Mouse (Mus musculus) small intestine, adult 2 months (tissue): ENCODE results near the gene Mal.

Experiments
- CTCF ChIP-seq: fragments of 200-500 bp; IDR thresholded peaks from 2 replicates; pipeline ENCODE4 v1.5.1; 2012; ENCODE audit warnings: low read depth, mild to moderate bottlenecking, control low read depth, inconsistent platforms, low read length, moderate library complexity, mixed read lengths; ENCODE audit not compliant: insufficient replicate concordance, insufficient read length; ENCODE audit errors: extremely low read depth
- POLR2A ChIP-seq: fragments of 200-500 bp; IDR thresholded peaks from 2 replicates; pipeline ENCODE4 v1.6.1; 2012; ENCODE audit warnings: low read depth, mild to moderate bottlenecking, control low read depth, inconsistent platforms, low read length, moderate library complexity

DNA sequence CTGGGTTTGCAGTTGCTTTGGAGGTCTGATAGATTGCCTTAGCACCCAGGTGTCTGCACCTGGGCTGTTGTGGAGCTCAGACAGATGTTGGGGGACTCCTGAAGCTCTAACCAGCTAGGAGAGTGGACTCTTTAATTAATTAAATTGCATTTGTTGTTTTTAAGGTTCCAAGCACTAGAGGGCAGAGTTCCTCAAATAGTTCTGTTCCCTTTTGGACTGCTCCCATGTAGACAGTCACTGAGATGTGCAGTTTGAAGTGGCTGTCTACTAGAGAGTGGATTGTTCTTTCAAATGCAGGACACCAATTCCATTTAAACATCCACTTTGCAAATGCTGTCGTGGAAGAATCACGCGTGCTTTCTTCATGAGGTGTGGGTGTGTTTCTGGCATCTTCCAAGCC, 48.3 kb downstream of the Mal start:
- no peak for TF ChIP-seq CTCF
- TF ChIP-seq POLR2A, result no peak
